Mouse (Mus musculus) left cerebral cortex, adult 11 months (tissue): ENCODE data around the gene Pias4.

Experiments
- DNase-seq: peaks from one replicate; pipeline ENCODE4 v3.0.0; 2022; ENCODE audit warnings: low spot score

Gene Pias4

DNA sequence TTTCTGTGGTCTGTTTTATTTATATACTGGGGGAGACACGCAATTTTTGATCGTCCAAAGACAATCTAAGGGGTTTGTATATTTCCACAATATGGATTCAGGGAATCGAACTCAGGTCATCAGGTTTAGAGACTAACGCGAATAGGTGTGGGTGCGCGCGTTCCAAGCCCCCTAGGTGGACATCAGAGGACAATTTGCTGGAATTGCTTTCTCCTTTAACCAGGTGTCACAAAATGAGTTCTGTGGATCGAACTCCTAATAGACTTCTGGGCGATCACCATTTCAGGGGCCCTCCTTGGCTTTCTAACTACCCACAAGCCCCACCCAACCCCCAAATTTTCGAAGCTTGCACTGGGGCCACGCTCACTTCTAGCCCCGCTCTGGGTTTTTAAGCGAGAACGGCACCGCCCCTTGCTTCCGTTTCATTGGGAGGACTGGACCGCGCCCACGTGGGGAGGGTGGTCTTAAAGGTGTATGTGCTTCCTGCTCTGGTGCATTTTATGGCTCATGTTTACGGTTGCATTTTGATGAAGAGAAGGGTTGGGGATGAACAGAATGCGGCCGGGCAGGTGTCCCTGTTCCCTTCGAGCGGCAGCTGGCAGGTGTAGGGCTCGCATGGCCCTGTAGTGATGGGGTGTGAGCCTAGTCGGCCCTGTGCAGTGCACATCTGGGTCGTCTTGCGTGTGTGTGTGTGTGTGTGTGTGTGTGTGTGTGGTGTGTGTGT is 960 bp upstream of the Pias4 start:
- peak; percentile 72 for DNase-seq

GRCm38 (mm10) chr10:81168087-81168431 is 336 bp upstream of the Pias4 start:
- DNase-seq: no peak

GRCm38 (mm10) chr10:81165118-81165517 is 2.6 kb downstream of the Pias4 start:
- DNase-seq: no peak

DNA sequence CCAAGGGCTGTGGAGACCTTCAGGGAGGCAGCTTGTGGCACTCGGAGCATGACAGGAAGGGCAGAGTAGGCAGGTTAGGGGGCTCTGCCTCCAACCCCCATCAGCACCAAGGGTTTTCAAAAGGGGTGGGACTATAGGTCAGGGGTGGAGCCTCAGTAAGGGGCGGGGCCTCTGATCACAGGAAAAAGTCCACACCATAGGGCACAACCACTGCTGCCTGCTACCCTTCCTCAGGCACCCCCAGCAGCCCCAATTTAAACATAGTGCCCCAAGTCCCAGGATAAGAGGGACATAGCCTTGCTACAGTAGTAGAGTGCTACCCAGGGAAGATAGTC is 5.4 kb downstream of the Pias4 start:
- DNase-seq: no peak

- DNase-seq: no peak
These were observed 6.0 kb downstream of the Pias4 start for GRCm38 (mm10) chr10:81161602-81162317.

- DNase-seq: no peak
These were observed 13.0 kb downstream of the Pias4 start for GRCm38 (mm10) chr10:81154736-81155135.

GRCm38 (mm10) chr10:81154313-81154712 is 13.4 kb downstream of the Pias4 start:
- DNase-seq: no peak

DNA sequence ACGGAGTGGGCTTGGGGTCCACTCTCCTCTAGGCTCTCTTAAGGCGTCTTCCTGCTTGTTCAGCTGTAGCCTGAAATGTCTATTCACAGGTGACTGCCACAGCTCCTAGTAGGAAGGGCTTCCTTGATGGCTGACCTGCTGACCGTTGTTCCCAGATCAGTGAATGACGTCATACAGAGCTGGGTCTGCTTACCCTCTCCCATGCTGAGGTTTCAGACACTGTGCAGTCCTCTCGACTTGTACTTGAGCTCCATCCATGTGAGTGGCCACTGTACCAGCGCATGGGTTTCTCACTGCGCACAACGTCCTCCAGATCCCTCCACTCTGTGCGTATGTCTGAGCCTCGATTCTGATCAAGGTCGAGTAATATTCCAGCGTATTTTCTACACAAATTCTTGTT is 15.1 kb downstream of the Pias4 start:
- DNase-seq: no peak

- no peak for DNase-seq
These were observed 16.5 kb downstream of the Pias4 start for GRCm38 (mm10) chr10:81151261-81151660.

DNA sequence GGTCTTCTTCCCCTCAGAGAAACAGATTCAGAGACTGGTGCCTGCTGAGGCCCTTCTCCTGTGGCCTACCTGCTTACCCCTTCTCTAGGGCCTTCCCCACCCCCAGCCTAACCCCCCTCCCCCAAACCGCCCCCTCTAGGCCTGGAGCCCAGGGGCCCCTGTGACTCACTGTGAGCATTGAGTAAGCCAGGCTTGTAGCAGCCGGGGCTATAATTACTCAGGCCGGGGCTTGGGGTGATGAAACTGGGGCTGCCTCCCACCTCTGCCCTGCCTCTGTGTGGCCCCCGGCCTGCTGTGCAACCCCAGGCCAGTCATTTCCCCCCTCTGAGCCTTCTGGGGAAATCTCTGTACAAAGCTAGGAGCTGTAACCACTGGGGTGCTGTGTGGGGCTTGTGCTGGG is 21.4 kb downstream of the Pias4 start:
- DNase-seq: no peak

GRCm38 (mm10) chr10:81145778-81146177 is 21.9 kb downstream of the Pias4 start:
- DNase-seq: no peak

DNA sequence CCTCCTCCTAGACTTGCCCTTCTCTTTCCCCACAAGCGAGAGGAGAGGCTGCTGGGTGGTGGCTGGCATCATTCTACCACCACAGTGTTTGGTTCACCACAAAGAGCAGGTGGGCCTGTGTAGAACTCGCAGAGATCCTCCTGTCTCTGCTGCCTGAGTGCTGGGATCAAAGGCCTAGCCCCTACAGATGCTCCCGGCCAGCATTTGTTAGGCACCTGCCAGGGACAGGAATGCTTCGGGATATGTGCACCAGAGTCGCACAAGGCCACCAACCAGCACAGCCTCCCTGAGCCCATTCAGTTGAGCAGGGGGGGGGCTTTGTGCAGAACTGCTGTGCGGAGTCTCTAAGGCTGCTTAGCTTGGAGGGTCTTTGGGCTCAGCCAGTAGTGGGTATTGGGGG is 22.4 kb downstream of the Pias4 start:
- no peak for DNase-seq

GRCm38 (mm10) chr10:81144667-81145066 is 23.1 kb downstream of the Pias4 start:
- DNase-seq: no peak

GRCm38 (mm10) chr10:81143845-81144437 is 23.8 kb downstream of the Pias4 start:
- DNase-seq: no peak

- no peak for DNase-seq
These were observed 24.5 kb downstream of the Pias4 start for GRCm38 (mm10) chr10:81143157-81143633.

DNA sequence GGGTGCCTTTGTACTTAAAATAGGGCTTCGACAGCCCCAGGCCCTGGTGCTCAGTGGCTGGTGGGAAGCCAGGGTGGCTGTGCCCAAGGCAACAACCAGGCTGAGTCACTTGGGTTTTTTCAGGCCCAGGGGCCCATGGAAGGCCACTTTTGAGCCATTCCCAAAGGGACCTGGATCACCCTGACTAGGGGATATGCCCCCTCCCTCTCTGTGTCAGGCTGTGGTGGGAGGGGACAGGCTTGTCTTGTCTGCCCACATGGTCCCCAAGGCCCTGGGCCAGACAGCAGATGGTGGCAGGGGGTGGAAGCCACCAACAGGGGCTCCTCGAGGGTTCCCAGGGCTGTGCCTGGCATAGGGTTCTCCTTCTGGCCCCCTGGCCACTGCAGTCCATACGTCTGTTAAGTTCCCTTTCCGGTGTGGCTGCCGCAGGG is 25.2 kb downstream of the Pias4 start:
- no peak for DNase-seq

GRCm38 (mm10) chr10:81141455-81142210 is 26.1 kb downstream of the Pias4 start:
- no peak for DNase-seq

DNA sequence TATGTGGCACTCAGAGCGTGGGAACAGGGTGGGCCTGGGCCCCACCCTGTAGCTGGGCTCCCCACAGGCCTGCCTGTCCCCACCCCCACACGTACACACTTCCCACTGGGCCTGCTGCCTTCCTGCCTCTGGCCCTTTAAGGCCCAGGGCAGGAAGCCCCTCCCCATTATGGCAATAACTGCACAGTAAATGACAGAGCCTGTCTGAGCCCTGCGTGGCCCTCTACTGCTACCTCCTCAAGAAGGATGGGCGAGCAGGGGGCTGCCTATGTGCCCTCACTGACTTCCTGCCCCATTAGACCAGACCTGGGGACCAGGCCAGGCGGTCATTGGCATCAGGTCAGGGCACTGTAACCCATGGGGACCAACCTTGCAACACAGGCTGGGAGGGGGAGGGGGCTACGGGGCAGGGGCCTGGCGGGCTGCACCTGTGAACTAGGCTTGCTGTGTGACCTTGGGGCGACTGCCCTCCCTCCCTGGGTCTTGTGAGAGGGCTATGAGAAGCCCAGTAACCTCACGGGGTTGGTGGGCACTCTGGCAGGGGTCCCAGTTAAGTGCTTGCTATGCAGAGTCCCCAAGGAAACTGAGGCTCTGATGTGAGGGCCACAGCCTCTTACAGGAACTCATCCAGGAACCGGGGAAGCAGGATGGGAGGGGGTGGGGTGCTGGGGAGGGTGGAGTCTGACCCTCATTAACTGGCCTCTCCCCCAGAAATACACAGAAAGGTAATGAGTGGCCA is 26.8 kb downstream of the Pias4 start:
- DNase-seq: no peak

GRCm38 (mm10) chr10:81140005-81140404 is 27.7 kb downstream of the Pias4 start:
- no peak for DNase-seq

DNA sequence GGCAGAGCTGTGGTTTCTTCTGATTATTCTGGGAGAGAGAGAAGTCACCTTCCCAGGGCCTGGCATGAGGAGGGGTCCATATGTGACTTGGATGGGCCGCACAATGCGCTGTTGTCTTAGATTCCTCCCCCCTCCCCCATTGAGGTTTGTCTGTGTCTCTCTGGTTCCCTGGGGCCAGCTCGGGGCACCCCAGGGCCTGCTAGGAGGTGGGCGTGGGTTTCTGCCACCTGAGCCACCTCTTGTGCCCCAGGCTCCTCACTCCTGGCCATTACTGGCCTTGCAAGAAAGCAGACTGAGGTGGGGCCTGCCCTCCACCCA is 28.2 kb downstream of the Pias4 start:
- no peak for DNase-seq

DNA sequence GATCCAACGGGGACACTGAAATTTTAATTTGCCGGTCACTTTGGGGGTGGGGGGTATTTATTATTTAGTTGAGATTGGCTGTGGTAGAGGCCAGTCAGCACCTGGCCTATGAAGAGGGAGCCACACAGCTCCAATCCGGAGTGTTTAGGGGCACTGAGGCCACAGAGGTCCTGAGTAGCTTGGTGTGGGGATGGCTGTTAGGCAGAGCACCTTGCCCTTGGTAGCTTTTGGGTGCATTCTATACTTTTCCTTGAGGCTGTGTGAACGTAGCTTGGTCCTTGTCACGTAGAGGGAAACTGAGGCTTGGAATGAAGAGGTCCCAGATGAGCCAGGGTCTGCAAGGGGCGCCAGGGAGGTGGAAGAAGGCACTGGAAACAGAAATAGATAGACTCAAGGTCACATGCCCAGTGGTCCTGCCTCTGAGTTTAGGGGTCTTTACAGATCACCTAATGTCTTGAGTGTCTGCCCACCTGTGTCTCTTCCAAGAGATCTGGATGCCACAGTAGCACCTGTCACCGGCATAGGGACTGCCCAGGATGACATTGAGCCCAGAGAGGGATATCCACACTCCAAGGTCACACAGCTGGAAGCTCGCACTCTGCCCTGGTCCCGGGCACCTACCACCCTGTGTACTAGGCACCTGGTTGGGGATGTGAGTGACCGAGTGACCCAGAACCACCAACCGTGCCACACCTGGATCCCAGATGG is 28.7 kb downstream of the Pias4 start:
- no peak for DNase-seq
